Mouse (Mus musculus) cerebellum, adult 18-20 months (tissue): Measurements from ENCODE around the gene Pramef12.
"Not testable (repeated sequence)": the region's sequence is repeated elsewhere in the genome, so short reads cannot be mapped to it uniquely, and the experiment has no call there.

ENCODE experiments used
- DNase-seq, 2 experiments: peaks; one replicate each; pipeline ENCODE4 v3.0.0; 2021

Gene Pramef12

DNA sequence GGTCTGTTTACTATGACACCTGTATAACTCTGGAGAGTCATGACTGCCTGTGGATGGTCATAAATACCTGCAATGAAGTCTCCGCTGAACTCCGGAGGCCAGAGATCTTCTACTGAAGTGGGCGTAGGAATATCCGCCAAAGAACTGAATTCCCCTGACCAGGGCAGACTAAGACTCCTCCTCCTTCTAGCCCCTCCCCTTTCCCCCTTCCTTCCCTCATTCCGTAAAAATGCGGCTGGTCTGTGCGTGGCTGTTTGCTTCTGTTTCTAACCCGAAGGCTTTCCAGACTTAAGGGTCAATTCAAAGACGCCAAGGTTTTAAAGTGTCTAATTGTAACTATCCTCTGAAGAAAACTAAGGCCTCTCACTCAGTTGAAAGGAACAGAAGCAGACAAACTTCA lies at the start of gene Pramef12:
Gene Pramef12, minus strand, starts transcription at position 175 of the 400 bp plus-strand sequence.
- DNase-seq: no peak

DNA sequence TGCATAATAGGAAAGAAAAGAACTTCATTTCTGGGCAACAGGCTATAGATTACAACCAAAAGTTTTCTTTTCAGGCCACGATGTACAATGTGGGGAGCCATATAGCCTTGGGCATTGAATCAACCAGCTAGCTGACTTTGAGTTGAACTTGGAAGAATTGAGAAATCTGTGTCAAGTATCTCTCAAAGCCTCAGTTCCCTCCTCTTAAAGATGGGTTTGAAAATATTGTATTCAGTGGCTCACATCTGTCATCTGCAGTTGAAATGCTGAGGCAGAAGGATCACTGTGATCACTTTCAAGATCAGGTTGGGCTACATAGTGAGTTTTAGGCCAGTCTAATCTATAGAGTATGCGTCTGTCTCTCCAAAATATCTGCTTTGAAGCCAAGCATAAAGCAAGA lies 45.0 kb upstream of the Pramef12 start, which contains the start of gene Gm9944:
Gene Gm9944, minus strand, starts transcription at position 101 of the 400 bp plus-strand sequence.
- no peak for DNase-seq

DNA sequence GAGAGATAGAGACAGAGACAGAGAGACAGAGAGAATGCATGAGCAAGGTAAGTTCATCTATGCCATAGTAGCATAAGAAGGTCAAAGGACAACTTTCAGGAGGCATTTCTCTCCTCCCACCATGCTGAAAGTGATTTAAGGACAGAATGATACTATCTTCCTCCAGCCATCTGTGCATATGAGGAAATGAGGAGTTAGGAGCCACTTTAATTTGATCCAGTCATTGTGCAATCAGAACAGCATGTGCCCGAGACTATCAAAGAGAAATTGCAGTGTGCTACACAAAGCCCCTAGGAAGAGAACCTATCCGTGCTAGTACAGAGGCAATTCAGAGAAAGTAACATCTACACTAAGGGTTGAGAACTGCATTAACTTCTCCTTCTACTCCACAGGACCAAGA lies 40.3 kb upstream of the Pramef12 start:
- DNase-seq: no peak

DNA sequence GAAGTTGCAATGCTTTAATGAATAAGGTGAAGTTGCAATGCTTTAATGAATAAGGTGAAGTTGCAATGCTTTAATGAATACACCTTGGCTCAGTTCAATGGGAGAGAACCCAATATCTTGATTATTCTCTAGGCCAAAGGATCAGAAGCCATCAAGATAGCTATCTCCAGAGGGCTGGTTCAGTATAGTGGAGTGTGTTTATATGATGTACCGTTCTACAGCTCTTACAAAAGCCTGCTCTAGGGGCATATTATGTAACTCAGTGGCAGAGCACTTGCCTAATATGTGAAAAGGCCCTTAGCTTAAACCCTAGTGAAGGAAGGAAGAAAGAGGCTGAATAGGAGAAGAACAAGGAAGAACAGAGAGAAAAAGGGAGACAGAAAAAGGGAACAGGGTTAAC lies 33.3 kb upstream of the Pramef12 start:
- no peak for DNase-seq

DNA sequence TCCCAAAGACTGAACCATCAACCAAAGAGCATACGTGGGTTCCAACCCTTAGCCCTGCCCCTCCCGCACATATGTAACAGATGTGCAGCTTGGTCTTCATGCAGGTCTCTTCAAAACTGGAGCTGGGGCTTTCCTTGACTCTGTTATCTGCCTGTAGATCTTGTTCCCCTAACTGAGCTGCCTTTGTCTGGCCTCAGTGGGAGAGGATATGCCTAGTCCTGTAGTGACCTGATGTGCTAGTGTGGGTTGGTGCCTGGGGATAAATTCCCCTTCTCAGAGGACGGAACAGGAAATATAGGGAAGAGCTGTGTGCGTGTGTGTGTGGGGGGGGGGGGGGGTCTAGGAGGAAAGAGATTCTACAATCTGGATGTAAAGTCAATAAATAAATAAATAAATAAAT lies 32.8 kb upstream of the Pramef12 start:
- DNase-seq: no peak

DNA sequence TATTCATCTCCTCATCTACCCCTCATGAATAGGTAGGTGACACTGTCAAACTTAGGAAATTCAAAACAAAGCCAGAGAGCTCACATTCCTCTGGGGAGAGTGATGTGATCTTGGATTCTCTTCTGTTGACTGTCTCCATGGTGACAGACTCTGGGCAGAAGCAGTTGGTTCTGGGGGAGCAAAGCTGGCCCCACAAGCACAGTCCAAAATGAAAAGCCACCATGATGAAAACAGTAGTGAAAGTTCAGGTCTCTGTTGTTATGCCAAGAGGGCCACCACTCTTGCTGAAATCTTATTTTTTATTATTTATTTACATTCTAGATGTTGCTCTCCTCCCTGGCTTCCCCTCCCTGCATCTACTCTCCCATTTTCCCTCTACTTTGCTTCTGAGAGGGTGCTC lies 30.4 kb upstream of the Pramef12 start, which contains the start of gene 1700012P22Rik:
Gene 1700012P22Rik, minus strand, starts transcription at position 101 of the 400 bp plus-strand sequence.
- DNase-seq: no peak

DNA sequence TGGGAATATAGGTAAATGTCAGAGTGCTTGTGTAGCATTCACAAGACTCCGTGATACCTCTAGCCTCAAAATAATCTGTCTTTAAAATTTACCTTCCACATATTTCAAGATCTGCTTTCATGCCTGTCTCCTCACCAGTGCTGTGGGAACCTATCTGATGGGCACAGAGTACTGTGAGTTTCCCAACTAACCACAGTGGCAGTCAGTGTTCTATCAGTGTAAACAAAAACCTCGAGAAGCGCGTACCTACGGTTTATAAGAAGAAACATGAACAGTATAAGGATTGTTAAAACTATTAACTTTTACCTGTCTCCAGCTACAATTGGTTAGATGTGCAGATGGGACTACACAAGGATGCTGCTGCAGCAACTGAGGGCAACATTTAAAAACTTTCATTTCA lies 25.0 kb upstream of the Pramef12 start:
- no peak for DNase-seq

DNA sequence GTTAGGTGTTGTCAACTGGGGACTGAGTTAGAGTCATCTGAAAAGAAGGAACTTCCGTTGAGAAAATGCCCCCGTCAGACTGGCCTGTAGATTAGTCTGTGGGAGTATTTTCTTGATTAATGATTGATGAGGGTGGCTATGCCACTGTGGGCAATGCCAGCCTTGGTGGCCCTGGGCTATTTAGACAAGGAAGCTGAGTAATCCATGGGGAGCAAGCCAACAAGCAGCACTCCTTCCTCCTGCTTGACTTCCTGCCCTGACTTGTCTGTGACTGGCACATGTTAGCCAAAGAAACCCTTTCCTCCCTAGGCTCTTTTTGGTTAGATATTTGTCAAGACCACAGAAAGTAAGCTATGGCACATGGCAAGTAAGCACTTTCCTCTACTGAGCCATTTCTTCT lies 22.5 kb upstream of the Pramef12 start:
- no peak for DNase-seq

DNA sequence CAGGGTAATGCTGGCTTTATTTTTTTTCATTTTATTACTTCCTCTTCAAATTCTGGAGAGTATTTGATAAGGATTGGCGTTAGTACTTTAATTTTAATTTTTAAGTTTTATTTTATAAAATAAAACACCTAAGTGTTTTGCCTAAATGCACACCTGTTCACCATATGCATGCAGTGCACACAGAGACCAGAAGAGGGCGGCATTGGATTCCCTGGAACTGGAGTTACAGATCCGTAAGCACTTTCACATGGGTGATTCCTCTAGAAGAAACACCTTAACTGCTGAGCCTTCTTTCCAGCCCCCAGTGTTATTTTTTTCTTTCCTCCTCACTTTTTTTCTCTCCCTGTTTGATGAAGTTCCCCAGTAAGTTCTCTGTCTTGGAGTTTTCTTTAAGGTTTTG lies 20.6 kb upstream of the Pramef12 start:
- no peak for DNase-seq

DNA sequence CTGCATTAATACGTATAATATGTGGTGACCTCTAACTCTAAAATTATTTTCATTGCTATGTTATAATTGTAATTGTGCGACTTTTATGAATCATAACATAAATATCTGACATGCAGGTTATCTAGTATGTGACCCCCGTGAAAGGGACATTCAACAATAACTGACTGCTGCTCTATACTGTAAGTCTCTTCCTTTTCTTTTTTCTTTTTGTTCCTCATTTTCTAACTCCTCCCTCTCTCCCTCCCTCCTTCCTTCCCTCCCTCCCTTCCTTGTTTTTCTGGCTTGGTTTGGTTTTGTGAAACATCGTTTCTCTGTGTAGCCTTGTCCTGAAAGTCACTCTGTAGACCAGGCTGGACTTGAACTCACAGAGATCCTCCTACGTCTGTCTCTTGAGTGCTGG lies 16.3 kb upstream of the Pramef12 start:
- DNase-seq: no peak

DNA sequence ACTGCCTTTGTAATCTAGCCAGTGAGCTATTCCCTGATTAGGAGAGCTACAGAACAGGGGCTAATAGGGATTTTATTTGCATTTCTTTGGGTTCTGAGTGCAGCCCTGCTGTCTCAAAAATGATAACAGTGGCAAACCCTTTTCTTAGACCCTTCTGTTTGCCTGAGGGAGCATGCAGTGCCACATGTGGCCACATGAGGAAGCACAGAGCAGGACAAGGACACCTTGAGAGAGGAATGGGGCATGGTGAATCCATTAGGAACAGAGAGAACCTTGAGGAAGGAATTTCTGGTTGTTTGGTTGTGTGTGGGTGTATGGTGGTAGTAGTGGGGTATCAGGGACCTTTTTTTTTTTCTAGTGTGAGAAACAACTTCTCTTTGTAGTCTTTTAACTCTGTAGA lies 12.4 kb upstream of the Pramef12 start:
- no peak for DNase-seq

DNA sequence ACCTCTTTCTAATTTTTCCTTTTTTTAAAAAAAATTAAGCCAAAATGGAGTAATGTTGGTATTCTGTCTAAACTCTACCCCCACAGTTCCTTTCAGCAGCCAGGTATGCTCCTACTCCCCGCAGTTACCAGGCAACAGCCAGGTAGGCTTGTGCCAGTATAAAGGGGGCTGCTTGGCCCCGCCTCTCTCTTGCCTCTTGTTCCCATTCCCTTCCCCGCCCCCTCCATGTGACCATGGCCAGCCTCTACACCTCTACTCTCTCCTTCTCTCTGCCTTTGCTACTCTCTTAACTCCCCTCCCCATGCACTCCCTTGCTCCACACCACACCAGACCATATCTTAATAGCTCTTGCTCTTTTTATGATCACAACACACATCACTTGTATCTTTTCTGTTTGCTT lies 2.0 kb downstream of the Pramef12 start:
- no peak for DNase-seq

DNA sequence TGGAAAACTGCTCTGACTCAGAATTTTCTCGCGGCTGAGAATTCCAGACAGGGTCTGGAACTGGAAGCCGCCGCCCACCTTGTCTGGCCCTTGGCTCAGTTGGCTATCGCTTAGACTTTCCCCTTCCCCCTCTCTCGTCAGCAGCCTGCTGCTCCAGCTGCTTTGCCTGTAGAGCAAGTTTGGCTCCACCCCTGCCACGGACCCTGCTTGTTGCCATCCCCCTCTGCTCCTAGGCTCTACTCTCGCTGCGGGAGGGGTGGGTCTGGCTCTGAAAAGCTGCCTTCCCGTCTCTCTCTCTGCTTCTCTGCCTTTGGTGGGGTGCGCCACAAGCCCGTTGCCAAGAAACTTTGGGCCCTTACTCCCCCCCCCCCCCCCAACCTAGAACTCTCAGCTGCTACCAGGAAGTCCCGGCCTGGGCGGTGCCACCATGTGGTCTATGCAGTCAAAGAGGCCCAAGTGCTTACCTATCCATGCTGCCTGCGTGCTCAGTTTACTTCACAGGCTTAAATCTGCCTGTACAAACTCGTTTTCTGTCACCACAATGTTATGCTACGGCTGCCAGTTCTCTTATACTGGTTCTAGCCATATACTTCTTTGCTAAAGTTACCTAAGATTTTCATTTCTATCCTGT lies 3.7 kb downstream of the Pramef12 start:
- DNase-seq: no peak

DNA sequence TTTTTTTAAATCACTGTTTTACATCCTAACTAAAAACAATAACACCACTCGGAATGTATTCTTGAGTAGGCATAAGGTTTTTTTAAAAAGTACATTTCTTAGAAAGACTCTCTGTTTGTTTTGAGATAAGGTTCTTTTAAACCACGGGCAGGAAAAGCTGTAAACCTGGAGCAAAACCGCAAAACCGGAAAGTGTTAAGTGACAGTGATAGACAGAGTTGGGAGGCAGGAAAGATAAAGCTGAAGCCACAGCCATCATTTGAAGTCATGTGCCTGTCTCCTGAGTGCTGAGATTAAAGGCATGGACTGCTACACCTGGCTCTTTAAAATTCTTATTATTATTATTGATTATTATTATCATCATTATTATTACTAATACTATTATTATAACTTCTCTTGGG lies 5.6 kb downstream of the Pramef12 start:
- no peak for DNase-seq

DNA sequence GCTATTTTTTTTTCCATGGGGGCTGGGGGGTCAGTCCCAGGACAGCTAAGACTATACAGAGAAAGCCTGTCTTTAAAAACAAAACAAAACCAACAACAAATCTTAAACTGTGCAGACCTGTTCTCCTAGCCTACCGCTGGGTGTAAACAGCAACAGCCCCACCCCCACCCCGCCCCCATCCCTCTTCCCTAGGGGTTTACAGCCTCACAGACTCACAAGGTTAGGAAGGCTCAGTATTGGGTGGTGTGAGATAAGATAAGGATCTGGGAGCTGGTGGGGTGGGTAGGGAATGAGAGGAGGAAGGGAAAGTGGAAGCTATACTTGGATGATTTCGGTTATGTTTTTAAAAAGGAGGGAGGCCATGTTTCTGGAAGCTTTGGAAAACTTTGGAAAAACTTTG lies 11.9 kb downstream of the Pramef12 start:
- DNase-seq: no peak

DNA sequence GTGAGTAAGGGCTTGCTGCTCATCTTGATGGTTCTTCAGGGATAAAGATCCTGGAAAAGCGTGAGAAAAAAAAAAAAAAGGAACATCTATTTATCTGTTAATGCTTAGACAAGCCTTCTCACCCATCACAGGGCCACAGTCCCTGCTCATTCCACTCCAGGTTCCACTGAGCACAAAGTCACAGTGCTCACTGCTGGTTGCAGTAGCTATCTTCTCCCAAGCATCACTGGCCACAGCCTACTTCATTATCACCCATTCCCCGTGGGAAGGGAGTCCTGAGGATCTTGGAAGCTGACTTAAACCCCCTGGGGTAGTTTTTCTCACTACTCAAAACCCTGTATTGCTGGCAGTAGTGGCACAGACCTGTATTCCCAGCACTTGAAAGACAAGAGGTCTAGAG lies 30.4 kb downstream of the Pramef12 start, which contains the start of gene Pramef20:
Gene Pramef20, minus strand, starts transcription at position 23 of the 400 bp plus-strand sequence.
- DNase-seq: no peak

DNA sequence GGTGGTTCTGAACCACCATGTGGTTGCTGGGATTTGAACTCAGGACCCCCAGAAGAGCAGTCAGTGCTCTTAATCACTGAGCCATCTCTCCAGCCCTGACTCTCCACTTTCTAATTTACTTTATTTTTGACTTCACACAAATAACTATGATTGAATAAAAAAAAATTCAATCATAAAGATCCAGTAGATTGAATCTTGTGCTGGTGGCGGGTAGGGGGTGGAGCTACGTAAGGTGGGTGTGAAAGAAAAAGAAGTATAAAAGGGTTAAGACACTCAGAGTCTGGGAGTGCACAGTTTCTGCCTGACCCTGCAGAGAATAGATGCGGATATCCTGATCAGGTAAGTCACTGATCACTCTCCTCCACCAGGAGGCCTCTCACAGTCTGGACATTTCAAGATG lies 50.6 kb downstream of the Pramef12 start, which contains the start of gene Gm13119:
Gene Gm13119, plus strand, starts transcription at position 301 of the 400 bp plus-strand sequence.
- DNase-seq: not testable (repeated sequence)
